Mouse (Mus musculus) CH12.LX (cell line): ENCODE data around the gene B4gat1. TPM values are rescaled to one million over a fixed set of nuclear protein-coding genes. Genes with fewer than 3 reads are reported as not detected.

Experiments used
- DNase-seq: peaks from one replicate; pipeline ENCODE4 v3.0.0-alpha.2; 2013; ENCODE audit errors: extremely low read depth
- H3K27ac ChIP-seq: 2 replicates; pipeline ENCODE4 v1.5.1; 2012; ENCODE audit warnings: low read depth, mild to moderate bottlenecking, control low read depth, moderate library complexity; ENCODE audit not compliant: insufficient read depth
- H3K27me3 ChIP-seq: replicated peaks from 2 replicates; pipeline ENCODE3; 2012; ENCODE audit warnings: inconsistent platforms
- H3K36me3 ChIP-seq, 2 experiments: replicated peaks in 1 of 2; 2 replicates each; pipeline versions ENCODE3 to v1.6.1; 2012; ENCODE audit warnings: inconsistent platforms in 1 of 2, low read length in 1 of 2, mild to moderate bottlenecking in 1 of 2, mixed read lengths in 1 of 2, moderate library complexity in 1 of 2; ENCODE audit not compliant: control insufficient read depth in 1 of 2, insufficient read depth in 1 of 2
- H3K4me1 ChIP-seq, 2 experiments: 2 replicates each; pipeline ENCODE4 v1.6.1; 2012; ENCODE audit warnings: inconsistent platforms in 1 of 2, moderate library complexity in 1 of 2; ENCODE audit not compliant: insufficient read depth in 2 of 2, control insufficient read depth in 1 of 2
- H3K4me2 ChIP-seq: 2 replicates; pipeline ENCODE4 v1.6.1; 2012; ENCODE audit warnings: low read depth, mild to moderate bottlenecking, control low read depth; ENCODE audit not compliant: poor library complexity, insufficient read depth, severe bottlenecking
- H3K4me3 ChIP-seq, 3 experiments: fragments of 150-350 bp in 1 of 3; sonication (generic) in 1 of 3; replicated peaks in 1 of 3; 2 replicates each; pipeline versions ENCODE3 to v1.5.1; 2011 to 2012; ENCODE audit warnings: low read depth in 2 of 3, low read length in 2 of 3, mild to moderate bottlenecking in 2 of 3, moderate library complexity in 2 of 3, control low read depth in 1 of 3, improper control_type of control experiment in 1 of 3, inconsistent platforms in 1 of 3, mixed read lengths in 1 of 3; ENCODE audit not compliant: poor library complexity in 1 of 3
- H3K79me2 ChIP-seq: replicated peaks from 2 replicates; pipeline ENCODE4 v1.6.1; 2012; ENCODE audit warnings: mild to moderate bottlenecking, moderate library complexity; ENCODE audit not compliant: control insufficient read depth, poor library complexity, insufficient read depth, severe bottlenecking; ENCODE audit errors: extremely low read depth
- H3K9ac ChIP-seq: 2 replicates; pipeline ENCODE4 v1.6.1; 2012; ENCODE audit warnings: low read depth, mild to moderate bottlenecking, control low read depth, moderate library complexity; ENCODE audit not compliant: insufficient read depth
- H3K9me3 ChIP-seq: replicated peaks from 2 replicates; pipeline ENCODE3; 2012; ENCODE audit warnings: low read length, inconsistent platforms, mixed read lengths
- CTCF ChIP-seq, 2 experiments: IDR thresholded peaks in 1 of 2; conservative IDR thresholded peaks in 1 of 2; 2 replicates each; pipeline ENCODE4 v1.5.1; 2011 to 2012; ENCODE audit warnings: low read depth in 2 of 2, low read length in 2 of 2, improper control_type of control experiment in 1 of 2, inconsistent platforms in 1 of 2, mild to moderate bottlenecking in 1 of 2, moderate library complexity in 1 of 2
- E2F4 ChIP-seq: IDR thresholded peaks from 2 replicates; pipeline ENCODE4 v1.6.1; 2011; ENCODE audit warnings: low read depth, low read length, improper control_type of control experiment; ENCODE audit not compliant: insufficient replicate concordance
- HCFC1 ChIP-seq: IDR thresholded peaks from 2 replicates; pipeline ENCODE4 v1.6.1; 2012; ENCODE audit warnings: low read depth, mild to moderate bottlenecking, inconsistent platforms, low read length, improper control_type of control experiment
- IRF4 ChIP-seq: IDR thresholded peaks from 2 replicates; pipeline ENCODE4 v1.6.1; 2014; ENCODE audit warnings: low read depth, mild to moderate bottlenecking, inconsistent platforms, low read length, improper control_type of control experiment
- JUN ChIP-seq: IDR thresholded peaks from 2 replicates; pipeline ENCODE4 v1.6.1; 2011; ENCODE audit warnings: low read depth, mild to moderate bottlenecking, low read length, improper control_type of control experiment, moderate library complexity; ENCODE audit not compliant: insufficient read depth
- KAT2A ChIP-seq: IDR thresholded peaks from 2 replicates; pipeline ENCODE4 v1.6.1; 2012; ENCODE audit warnings: low read length, improper control_type of control experiment, inconsistent platforms; ENCODE audit not compliant: insufficient replicate concordance
- MAFK ChIP-seq: IDR thresholded peaks from 2 replicates; pipeline ENCODE4 v1.6.1; 2011; ENCODE audit warnings: low read length, improper control_type of control experiment; ENCODE audit not compliant: insufficient replicate concordance
- MAX ChIP-seq: IDR thresholded peaks from 2 replicates; pipeline ENCODE4 v1.6.1; 2011; ENCODE audit warnings: low read length, improper control_type of control experiment
- MAZ ChIP-seq: IDR thresholded peaks from 2 replicates; pipeline ENCODE4 v1.6.1; 2012; ENCODE audit warnings: low read depth, mild to moderate bottlenecking, inconsistent platforms, low read length, improper control_type of control experiment, moderate library complexity
- NELFE ChIP-seq: IDR thresholded peaks from 2 replicates; pipeline ENCODE4 v1.6.1; 2011; ENCODE audit warnings: low read depth, low read length, improper control_type of control experiment
- RAD21 ChIP-seq: IDR thresholded peaks from 2 replicates; pipeline ENCODE4 v1.6.1; 2011; ENCODE audit warnings: low read depth, mild to moderate bottlenecking, low read length, improper control_type of control experiment, moderate library complexity
- SMC3 ChIP-seq: IDR thresholded peaks from 2 replicates; pipeline ENCODE4 v1.6.1; 2011; ENCODE audit warnings: low read depth, low read length, improper control_type of control experiment
- UBTF ChIP-seq: IDR thresholded peaks from 2 replicates; pipeline ENCODE4 v1.6.1; 2012; ENCODE audit warnings: low read depth, mild to moderate bottlenecking, inconsistent platforms, low read length, improper control_type of control experiment, moderate library complexity
- ZMIZ1 ChIP-seq: IDR thresholded peaks from 2 replicates; pipeline ENCODE4 v1.6.1; 2012; ENCODE audit warnings: low read depth, mild to moderate bottlenecking, inconsistent platforms, low read length, improper control_type of control experiment
- ZNF384 ChIP-seq: IDR thresholded peaks from 2 replicates; pipeline ENCODE4 v1.6.1; 2012; ENCODE audit warnings: low read depth, low read length, improper control_type of control experiment, inconsistent platforms
- dilution Hi-C: fragments of 300-500 bp; cut with MboI; formaldehyde crosslinking; loops from 2 replicates; pipeline ENCODE4 v1.14.3; 2020; ENCODE audit warnings: low sequenced_read_pairs; ENCODE audit not compliant: extremely low pct_unique_long_range_greater_than_20kb, extremely low pct_ligation_motif_present
- in situ Hi-C: fragments of 300-500 bp; cut with MboI; formaldehyde crosslinking; loops from 3 replicates; pipeline ENCODE4 v1.14.3; 2019; ENCODE audit warnings: low sequenced_read_pairs, low pct_ligation_motif_present, low pct_unique_long_range_greater_than_20kb, mixed read lengths
- polyA plus RNA-seq: library from polyadenylated mRNA; unstranded; fragments of >175 nt; gene quantifications from 2 replicates; pipeline ENCODE4 v1.2.1, GENCODE M21; 2012; ENCODE audit warnings: low read depth; ENCODE audit not compliant: insufficient read length
- total RNA-seq, 2 experiments: library from RNA; depleted of rRNA; stranded (reverse); fragments of 300-350 nt in 1 of 2; fragments of >200 nt in 1 of 2; gene quantifications; 2 replicates each; pipeline ENCODE4 v1.2.3; 2012 to 2014

B4gat1 gene
- total and polyA plus RNA-seq, 3 experiments = 5.2 to 12.1 (median 6.9) TPM

- peaks cover 36 to 84% of the 10 kb centered on the region in 2 experiments for H3K36me3 ChIP-seq
- H3K4me3 ChIP-seq = no peak overlapping the region
- H3K79me2 ChIP-seq = no peaks in the 10 kb centered on the region
- H3K27me3 ChIP-seq = no peaks in the 10 kb centered on the region
- in situ Hi-C loops (no loop called here), dilution Hi-C loops (no loop called here)
- H3K4me1 ChIP-seq = peaks cover 12 to 19% of the 10 kb centered on the region in 2 experiments
- H3K4me2 ChIP-seq = no peak overlapping the region
- no peaks in the 10 kb centered on the region for H3K9me3 ChIP-seq
- TF ChIP-seq IRF4 = no peak
- no peak for DNase-seq
- no peak overlapping the region for H3K27ac ChIP-seq
- no peak overlapping the region for H3K9ac ChIP-seq
These were observed 12.4 kb downstream of the B4gat1 start for GRCm38 (mm10) chr19:5051031-5051430.

GRCm38 (mm10) chr19:5051515-5051914, 12.9 kb downstream of the B4gat1 start:
- peaks cover 12 to 19% of the 10 kb centered on the region in 2 experiments for H3K4me1 ChIP-seq
- H3K4me3 ChIP-seq = no peak overlapping the region
- H3K27me3 ChIP-seq = no peaks in the 10 kb centered on the region
- H3K79me2 ChIP-seq = no peaks in the 10 kb centered on the region
- H3K4me2 ChIP-seq = no peak overlapping the region
- no peak overlapping the region for H3K27ac ChIP-seq
- no peaks in the 10 kb centered on the region for H3K9me3 ChIP-seq
- no peak overlapping the region for H3K9ac ChIP-seq
- no peak for DNase-seq
- TF ChIP-seq ZNF384 (no peak), IRF4 (no peak), MAX (no peak), UBTF (no peak), KAT2A (no peak), JUN (no peak), ZMIZ1 (no peak), MAZ (no peak), NELFE (no peak), SMC3 (no peak), MAFK (no peak), CTCF (conservative IDR thresholded peaks at IDR 0.05 in 1 of 2, IDR thresholded peaks at IDR 0.05 in 1 of 2; ENCODE audit: low read depth in 2 of 2, low read length in 2 of 2) (no peak), RAD21 (no peak), E2F4 (no peak), HCFC1 (no peak)
- peaks cover 31 to 79% of the 10 kb centered on the region in 2 experiments for H3K36me3 ChIP-seq
- in situ Hi-C loops = no loop called here
- dilution Hi-C loops = no loop called here
